Mouse (Mus musculus): ENCODE measurements around the gene Lrrc4b. TPM values are rescaled to one million over a fixed set of nuclear protein-coding genes. Genes with fewer than 3 reads are reported as not detected.

Gene Lrrc4b
- 0.84 and 1.4 TPM in 2 replicates for polyA plus RNA-seq (2012; rRNA removed)

DNA sequence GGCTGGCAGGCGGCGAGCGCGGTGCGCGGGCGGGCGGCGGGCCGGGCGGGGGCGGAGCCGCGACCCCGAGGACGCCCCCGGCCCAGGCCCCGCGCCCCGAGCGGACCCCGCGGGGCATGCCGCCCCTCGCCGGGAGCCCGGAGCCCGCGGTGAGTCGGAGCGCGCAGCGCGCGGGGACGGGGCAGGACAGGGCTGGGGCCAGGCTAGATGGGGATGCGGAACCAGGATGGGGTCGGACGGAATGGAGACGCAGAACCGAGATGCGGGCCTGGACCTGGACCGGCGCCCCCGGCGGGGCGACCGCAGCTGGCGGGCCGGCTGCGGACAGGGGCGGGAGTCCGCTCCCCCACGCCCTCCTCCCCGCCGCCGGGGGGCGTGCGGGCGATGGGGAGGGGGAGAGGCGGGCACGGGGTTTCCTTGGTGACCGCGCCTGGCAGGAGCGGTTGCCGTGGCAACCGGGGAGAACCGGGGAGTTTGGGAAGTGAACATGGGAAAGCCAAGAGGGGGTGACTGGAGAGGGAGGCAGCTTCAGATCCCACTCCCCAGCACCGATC lies at the start of gene Lrrc4b:
Gene Lrrc4b, plus strand, starts transcription at position 51 of the 554 bp plus-strand sequence.
- WGBS: 3% methylated on average over 67 of the region's 69 CpGs
- DNase-seq: no peak
- no peak within 1 kb of the TSS for H3K27ac ChIP-seq (ENCODE audit: control insufficient read depth, insufficient read depth, low read length)
- no peak for TF ChIP-seq POLR2A (IDR thresholded peaks at IDR 0.05; ENCODE audit: control insufficient read depth, extremely low read depth, insufficient read depth, low read length, poor library complexity)
- TF ChIP-seq CTCF (IDR thresholded peaks at IDR 0.05; ENCODE audit: borderline replicate concordance, control insufficient read depth, extremely low read depth, insufficient read depth, low read length, poor library complexity): no peak
- H3K36me3 ChIP-seq (ENCODE audit: control insufficient read depth, insufficient read depth, low read length): no peaks in the 10 kb centered on the region
- peaks cover 10% of the 10 kb centered on the region; the same call in 1 of the 2 replicates for H3K27me3 ChIP-seq (ENCODE audit: control insufficient read depth, insufficient read depth, low read length)
- no peak within 1 kb of the TSS for H3K4me3 ChIP-seq (ENCODE audit: control insufficient read depth, insufficient read depth, low read length)
- H3K4me1 ChIP-seq (replicated peaks; ENCODE audit: control insufficient read depth, insufficient read depth, low read length): no peaks in the 10 kb centered on the region

DNA sequence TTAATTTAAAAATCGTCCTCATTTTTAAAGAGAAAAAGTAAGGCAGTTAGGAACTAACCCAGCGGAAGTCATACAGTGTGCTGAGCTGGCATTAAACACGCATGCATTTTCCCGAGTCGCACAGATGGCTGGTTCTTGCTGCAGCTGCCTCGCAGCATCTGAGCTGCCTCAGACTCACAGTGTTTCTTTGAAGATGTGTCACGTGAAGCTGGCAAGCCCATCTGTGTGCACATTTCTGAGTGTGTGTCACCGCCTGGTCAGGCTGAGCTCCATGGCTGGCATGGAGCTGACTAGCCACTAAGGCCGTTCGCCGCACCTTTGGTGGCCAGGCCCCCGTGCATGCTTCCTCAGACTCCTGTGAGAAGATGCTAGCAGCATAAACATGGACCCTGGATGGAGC lies 46.3 kb upstream of the Lrrc4b start:
- no peaks in the 10 kb centered on the region for H3K36me3 ChIP-seq (ENCODE audit: control insufficient read depth, insufficient read depth, low read length)
- DNase-seq: peak; percentile 45
- H3K4me1 ChIP-seq (replicated peaks; ENCODE audit: control insufficient read depth, insufficient read depth, low read length): peaks cover 15% of the 10 kb centered on the region
- TF ChIP-seq CTCF (IDR thresholded peaks at IDR 0.05; ENCODE audit: borderline replicate concordance, control insufficient read depth, extremely low read depth, insufficient read depth, low read length, poor library complexity) (no peak), POLR2A (IDR thresholded peaks at IDR 0.05; ENCODE audit: control insufficient read depth, extremely low read depth, insufficient read depth, low read length, poor library complexity) (no peak)
- no peak overlapping the region for H3K4me3 ChIP-seq (ENCODE audit: control insufficient read depth, insufficient read depth, low read length)
- WGBS: 64% methylated on average over 12 of the region's 12 CpGs
- H3K27me3 ChIP-seq (ENCODE audit: control insufficient read depth, insufficient read depth, low read length): no peaks in the 10 kb centered on the region; the same call in 1 of the 2 replicates
- peak overlapping the region; percentile 76 for H3K27ac ChIP-seq (ENCODE audit: control insufficient read depth, insufficient read depth, low read length)

DNA sequence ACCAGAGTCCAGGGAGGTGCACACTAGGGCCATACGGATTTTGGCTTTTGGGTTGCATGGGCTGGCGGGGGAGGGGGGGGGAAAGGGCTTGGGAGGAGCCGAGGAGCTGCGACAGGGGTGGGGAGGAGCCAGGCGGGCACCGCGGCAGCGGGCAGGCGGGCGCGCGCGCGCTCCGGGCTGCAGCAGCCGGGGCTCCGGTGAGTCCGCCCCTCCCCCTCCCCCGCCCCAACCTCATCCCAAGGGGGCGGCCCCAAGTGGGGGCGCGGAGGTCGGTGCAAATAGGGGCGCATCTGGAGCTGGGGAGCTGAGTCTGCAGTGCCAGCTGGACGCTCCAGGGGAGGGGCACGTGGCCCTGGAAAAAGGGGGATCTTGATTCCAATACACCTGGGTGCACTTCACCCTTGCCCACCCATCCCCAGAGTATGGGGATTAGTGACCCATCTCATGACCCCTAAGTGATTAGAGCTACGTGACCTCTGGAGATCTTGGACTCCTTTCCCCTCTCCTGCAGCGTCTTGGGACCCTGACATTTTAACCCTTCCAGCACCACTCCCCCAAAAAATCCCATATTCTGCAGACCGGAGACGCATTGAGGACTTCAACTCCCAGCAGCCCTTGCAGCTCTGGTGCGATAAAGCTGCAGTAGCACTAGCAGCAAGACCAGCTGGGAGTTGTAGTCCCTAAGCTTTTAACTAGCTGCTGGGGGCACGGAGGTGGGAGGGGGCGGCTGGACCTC lies 44.7 kb upstream of the Lrrc4b start, which contains the start of gene Syt3:
Gene Syt3, plus strand, starts transcription at position 123 of the 736 bp plus-strand sequence.
- peak; percentile 60 for DNase-seq
- H3K27ac ChIP-seq (ENCODE audit: control insufficient read depth, insufficient read depth, low read length): peak within 1 kb of the TSS; percentile 76

GRCm38 (mm10) chr7:44384716-44385059 lies 44.1 kb upstream of the Lrrc4b start:
- Histone ChIP-seq H3K36me3 (ENCODE audit: control insufficient read depth, insufficient read depth, low read length) (no peaks in the 10 kb centered on the region), H3K4me3 (ENCODE audit: control insufficient read depth, insufficient read depth, low read length) (0 out of 2 replicates have a peak overlapping the region, but pooled peaks have one; percentile 6), H3K4me1 (replicated peaks; ENCODE audit: control insufficient read depth, insufficient read depth, low read length) (peaks cover 15% of the 10 kb centered on the region), H3K27ac (ENCODE audit: control insufficient read depth, insufficient read depth, low read length) (no peak overlapping the region), H3K27me3 (ENCODE audit: control insufficient read depth, insufficient read depth, low read length) (no peaks in the 10 kb centered on the region; the same call in 1 of the 2 replicates)
- 2% methylated on average over 17 of the region's 17 CpGs for WGBS
- no peak for DNase-seq
- TF ChIP-seq CTCF (IDR thresholded peaks at IDR 0.05; ENCODE audit: borderline replicate concordance, control insufficient read depth, extremely low read depth, insufficient read depth, low read length, poor library complexity) (no peak), POLR2A (IDR thresholded peaks at IDR 0.05; ENCODE audit: control insufficient read depth, extremely low read depth, insufficient read depth, low read length, poor library complexity) (no peak)

More for the DNA sequence above, 44.7 kb upstream of the Lrrc4b start, which contains the start of gene Syt3:
- WGBS: under 1% methylated on average over 32 of the region's 33 CpGs
- Histone ChIP-seq H3K4me3 (ENCODE audit: control insufficient read depth, insufficient read depth, low read length) (peak within 1 kb of the TSS; percentile 44), H3K4me1 (replicated peaks; ENCODE audit: control insufficient read depth, insufficient read depth, low read length) (peaks cover 15% of the 10 kb centered on the region), H3K27me3 (ENCODE audit: control insufficient read depth, insufficient read depth, low read length) (no peaks in the 10 kb centered on the region; the same call in 1 of the 2 replicates), H3K36me3 (ENCODE audit: control insufficient read depth, insufficient read depth, low read length) (no peaks in the 10 kb centered on the region)
- TF ChIP-seq POLR2A (IDR thresholded peaks at IDR 0.05; ENCODE audit: control insufficient read depth, extremely low read depth, insufficient read depth, low read length, poor library complexity): no peak

GRCm38 (mm10) chr7:44385720-44386119 lies 43.1 kb upstream of the Lrrc4b start, which contains the start of gene 1700008O03Rik:
TSS of gene 1700008O03Rik (minus strand) at chr7:44385820.
- TF ChIP-seq CTCF (IDR thresholded peaks at IDR 0.05; ENCODE audit: borderline replicate concordance, control insufficient read depth, extremely low read depth, insufficient read depth, low read length, poor library complexity) (no peak), POLR2A (IDR thresholded peaks at IDR 0.05; ENCODE audit: control insufficient read depth, extremely low read depth, insufficient read depth, low read length, poor library complexity) (no peak)
- H3K4me3 ChIP-seq (ENCODE audit: control insufficient read depth, insufficient read depth, low read length): 0 out of 2 replicates have a peak within 1 kb of the TSS, but pooled peaks have one; percentile 6
- DNase-seq: no peak
- H3K27me3 ChIP-seq (ENCODE audit: control insufficient read depth, insufficient read depth, low read length): no peaks in the 10 kb centered on the region; the same call in 1 of the 2 replicates
- no peaks in the 10 kb centered on the region for H3K36me3 ChIP-seq (ENCODE audit: control insufficient read depth, insufficient read depth, low read length)
- H3K4me1 ChIP-seq (replicated peaks; ENCODE audit: control insufficient read depth, insufficient read depth, low read length): peaks cover 15% of the 10 kb centered on the region
- no peak within 1 kb of the TSS for H3K27ac ChIP-seq (ENCODE audit: control insufficient read depth, insufficient read depth, low read length)
- WGBS: 85% methylated on average over 12 of the region's 12 CpGs

DNA sequence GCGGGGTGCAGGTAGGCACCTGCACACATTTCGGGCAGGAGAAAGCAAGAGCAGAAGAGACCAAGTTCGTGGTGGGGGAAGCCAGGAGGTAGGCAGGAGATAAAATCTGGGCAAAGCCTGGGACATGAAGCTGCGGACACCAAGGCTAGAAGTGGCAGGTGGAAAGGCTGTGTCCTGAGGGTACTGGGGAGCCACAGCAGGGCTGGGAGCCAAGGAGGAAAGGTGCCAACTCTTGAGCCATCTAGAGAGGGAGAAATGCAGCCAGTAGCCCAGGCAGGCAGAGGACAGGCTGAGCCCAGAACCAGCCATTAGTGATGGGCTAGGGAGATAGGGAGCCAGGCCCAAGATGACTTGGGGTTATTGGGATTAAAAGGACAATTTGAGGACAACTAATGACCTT lies 37.0 kb upstream of the Lrrc4b start:
- Histone ChIP-seq H3K27me3 (ENCODE audit: control insufficient read depth, insufficient read depth, low read length) (no peaks in the 10 kb centered on the region), H3K4me3 (ENCODE audit: control insufficient read depth, insufficient read depth, low read length) (no peak overlapping the region), H3K36me3 (ENCODE audit: control insufficient read depth, insufficient read depth, low read length) (no peaks in the 10 kb centered on the region), H3K27ac (ENCODE audit: control insufficient read depth, insufficient read depth, low read length) (no peak overlapping the region), H3K4me1 (replicated peaks; ENCODE audit: control insufficient read depth, insufficient read depth, low read length) (no peaks in the 10 kb centered on the region)
- TF ChIP-seq POLR2A (IDR thresholded peaks at IDR 0.05; ENCODE audit: control insufficient read depth, extremely low read depth, insufficient read depth, low read length, poor library complexity) (no peak), CTCF (IDR thresholded peaks at IDR 0.05; ENCODE audit: borderline replicate concordance, control insufficient read depth, extremely low read depth, insufficient read depth, low read length, poor library complexity) (no peak)
- no peak for DNase-seq
- WGBS: 74% methylated on average over 4 of the region's 4 CpGs
